Mouse (Mus musculus): ENCODE results near the gene Zfp524.
A peak's percentile ranks its signal among the peaks of the same experiment; 100 is the strongest.
"Not testable (repeated sequence)": the region's sequence is repeated elsewhere in the genome, so short reads cannot be mapped to it uniquely, and the experiment has no call there.

The Zfp524 gene

DNA sequence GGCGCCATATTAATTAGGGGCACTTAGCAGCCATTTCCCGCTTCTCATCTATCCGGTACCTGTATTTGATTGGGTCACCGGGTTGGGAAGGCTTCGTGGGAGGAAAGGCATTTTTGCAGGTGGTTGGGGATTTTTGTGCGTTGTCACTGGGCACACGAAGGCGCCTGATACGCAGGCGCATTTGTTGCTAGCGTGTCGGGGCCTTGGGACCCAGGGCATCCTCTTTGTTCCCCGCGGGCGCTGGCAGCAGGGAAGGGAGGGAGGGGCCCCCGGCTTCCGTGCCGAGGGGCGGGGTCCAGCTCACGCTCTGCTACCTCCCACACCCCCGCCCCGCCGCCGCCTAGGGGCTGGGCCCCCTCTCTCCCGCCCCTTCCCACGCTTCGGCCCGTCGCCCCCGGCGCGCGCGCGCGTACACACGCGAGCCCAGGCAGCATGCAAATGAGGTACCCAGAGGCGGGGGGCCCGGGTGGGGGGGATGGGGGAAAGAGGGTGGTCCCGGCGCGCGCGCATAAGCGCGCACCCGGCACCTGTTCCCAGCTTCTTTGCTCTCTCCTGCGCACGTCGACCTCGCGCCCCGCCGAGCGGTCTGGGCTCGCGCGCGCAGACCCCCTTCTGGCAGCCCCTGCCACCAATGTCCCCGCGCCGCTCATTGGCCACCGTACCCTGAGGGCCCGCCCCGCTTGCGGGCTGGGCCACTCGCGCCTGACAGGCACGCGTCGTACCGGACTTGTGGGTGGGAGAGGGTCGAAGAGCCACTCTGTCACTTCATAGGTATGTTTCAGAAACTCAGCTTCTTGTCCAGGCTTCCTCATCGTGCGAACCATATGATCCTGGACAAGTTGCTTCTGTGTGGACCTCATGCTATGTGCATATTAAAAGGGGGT lies 1.1 kb downstream of the Zfp524 start, which contains the start of gene Gm44973:
TSS of gene Gm44973 (plus strand) at position 379 of the 884 bp plus-strand sequence.
- peak; percentile 56 to 81 for DNase-seq (ENCODE audit: low read depth in 1 of 2, low spot score in 2 of 2)

DNA sequence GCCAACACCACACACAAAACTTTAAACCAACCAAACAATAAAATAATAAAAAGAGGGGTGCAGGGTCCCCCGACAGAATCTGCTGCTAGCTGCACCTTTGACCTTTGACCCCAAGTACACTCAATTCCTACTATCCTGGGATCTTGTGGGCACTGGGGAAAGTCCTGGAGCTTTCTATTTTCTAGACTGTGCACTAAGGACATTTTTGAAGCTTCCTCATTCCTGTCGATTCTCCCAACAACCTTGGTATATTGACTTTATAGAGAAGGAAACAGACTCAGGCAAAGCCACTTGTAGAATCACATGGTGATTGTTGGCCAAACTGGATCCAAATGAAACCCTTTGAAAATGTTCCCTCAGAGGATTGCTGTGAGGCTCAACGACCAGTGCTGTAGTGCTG lies 1.8 kb downstream of the Zfp524 start:
- no peak for DNase-seq (ENCODE audit: low read depth in 1 of 2, low spot score in 2 of 2)

DNA sequence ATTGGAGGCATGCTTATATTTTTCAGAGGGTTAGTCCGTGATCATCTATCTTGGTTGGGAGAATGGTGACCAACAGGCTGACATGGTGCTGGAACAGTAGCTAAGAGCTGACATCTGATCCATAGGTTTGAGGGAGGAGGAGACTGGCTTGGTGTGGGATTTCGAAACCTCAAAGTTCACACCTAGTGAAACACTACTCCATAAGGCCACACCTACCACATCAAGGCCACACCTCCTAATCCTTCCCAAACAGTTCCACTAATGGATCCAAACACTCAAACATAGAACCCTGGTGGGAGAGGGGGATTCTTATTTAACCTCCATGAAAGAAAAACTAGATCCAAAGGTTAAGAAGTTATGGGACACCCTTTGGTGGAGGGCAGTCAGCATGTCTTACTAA lies 2.7 kb downstream of the Zfp524 start:
- no peak for DNase-seq (ENCODE audit: low read depth in 1 of 2, low spot score in 2 of 2)

DNA sequence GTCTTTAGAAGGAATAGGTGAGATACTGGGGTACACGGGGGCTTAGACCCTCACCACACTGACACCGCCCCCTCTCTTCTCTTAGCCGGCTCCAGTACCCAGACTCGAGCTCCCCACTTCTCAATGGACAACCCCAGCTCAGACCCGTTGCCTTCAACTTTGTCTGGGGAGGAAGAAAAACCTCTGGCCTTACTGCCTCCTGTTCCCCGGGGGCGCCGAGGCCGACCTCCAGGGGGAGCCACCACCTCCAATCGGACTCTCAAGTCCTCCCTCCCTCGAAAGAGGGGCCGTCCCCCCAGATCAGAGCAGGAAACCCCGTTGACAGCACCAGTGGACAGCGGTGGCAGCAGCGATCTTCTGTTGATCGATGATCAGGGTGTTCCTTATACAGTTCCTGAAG lies 3.1 kb downstream of the Zfp524 start:
- no peak for DNase-seq (ENCODE audit: low read depth in 1 of 2, low spot score in 2 of 2)

DNA sequence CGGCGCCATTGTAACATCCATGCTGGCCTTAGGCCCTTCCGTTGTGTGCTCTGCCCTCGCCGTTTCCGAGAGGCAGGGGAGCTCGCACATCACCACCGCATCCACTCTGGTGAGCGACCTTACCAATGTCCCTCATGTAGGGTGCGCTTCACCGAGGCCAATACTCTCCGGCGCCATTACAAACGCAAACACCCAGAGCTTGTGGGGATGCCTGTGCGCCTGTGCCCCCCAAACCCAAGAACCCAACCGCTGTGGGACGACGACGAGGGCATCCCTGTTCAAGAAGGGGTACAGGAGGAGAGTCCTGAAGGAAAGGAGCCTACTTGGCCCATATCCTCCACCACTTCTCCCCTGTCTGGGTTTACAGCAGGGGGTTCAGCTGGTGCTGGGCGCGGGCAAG lies 3.7 kb downstream of the Zfp524 start:
- no peak for DNase-seq (ENCODE audit: low read depth in 1 of 2, low spot score in 2 of 2)

DNA sequence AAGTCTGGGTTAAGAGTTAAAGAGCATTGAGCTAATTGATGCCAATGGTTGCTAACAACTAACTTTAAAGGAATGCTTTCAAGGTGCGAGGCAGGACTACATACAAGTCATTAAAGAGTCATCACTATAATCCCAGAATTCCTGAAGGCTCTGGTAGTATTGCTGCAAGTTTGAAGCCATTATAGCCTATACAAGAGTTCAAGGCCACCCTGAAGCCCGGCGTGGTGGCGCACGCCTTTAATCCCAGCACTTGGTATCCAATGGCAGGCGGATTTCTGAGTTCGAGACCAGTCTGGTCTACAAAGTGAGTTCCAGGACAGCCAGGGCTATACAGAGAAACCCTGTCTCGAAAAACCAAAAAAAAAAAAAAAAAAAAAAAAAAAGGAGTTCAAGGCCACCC lies 5.4 kb downstream of the Zfp524 start:
- not testable (repeated sequence) for DNase-seq (ENCODE audit: low read depth in 1 of 2, low spot score in 2 of 2)

DNA sequence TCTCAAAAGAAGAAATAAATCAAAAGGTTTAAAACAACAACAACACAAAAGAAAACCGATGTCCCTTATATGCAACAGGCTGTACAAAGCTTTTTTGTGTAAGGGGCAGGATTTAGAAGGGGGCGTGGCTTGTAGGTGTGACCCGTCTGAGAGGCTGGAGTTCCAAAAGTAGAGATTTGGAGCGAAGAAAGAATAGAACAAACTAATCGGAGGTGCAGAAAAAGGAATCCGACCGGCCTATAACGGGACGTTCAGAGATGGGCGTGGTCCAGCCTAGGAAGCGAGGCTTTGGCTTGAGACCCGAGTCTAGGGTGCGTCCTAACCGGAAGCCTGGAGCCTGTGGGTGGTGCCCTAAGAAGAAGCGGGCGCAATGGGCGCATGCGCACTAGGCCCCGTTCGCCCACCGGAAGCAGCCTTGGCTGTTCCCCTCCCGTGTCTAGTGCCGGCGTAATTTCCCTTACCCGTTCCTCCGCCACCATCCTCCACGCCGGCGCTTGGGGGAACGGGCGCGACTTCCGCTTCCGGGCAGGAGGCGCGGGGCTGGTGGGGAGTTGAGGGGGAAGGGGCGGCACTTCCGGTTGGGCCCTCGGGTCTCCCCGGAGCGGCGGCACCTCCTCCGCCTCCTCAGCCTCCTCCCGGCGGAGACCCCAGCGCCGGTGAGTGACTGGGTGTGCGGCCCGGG lies 5.9 kb downstream of the Zfp524 start, which contains the start of the genes Zfp865 and Ccdc106:
TSS of gene Zfp865 (plus strand) at position 377 of the 682 bp plus-strand sequence.
TSS of gene Ccdc106 (plus strand) at position 554 of the 682 bp plus-strand sequence.
- peak; percentile 97 to 99 for DNase-seq (ENCODE audit: low read depth in 1 of 2, low spot score in 2 of 2)

DNA sequence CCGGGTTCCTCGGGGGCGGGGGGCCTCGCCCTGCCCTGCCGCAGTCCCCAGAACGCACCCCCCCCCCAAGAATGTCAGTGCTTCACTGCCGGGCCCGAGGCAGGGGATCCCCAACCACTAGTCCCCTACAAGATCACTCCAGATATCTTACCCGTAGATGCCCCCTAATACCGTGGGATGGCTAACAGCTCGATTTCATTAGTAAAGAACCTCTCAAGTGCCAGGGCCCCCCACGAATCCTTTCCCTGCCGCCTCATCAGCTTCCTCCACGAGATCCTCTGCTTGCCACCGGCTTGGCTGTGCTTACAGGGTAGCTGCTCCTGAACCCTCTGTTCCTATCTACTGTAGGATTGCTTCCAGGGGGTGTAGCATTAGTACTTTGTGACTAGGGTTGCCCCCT lies 6.5 kb downstream of the Zfp524 start:
- peak in 1 of 2 experiments; percentile 10 for DNase-seq (ENCODE audit: low read depth in 1 of 2, low spot score in 2 of 2)

DNA sequence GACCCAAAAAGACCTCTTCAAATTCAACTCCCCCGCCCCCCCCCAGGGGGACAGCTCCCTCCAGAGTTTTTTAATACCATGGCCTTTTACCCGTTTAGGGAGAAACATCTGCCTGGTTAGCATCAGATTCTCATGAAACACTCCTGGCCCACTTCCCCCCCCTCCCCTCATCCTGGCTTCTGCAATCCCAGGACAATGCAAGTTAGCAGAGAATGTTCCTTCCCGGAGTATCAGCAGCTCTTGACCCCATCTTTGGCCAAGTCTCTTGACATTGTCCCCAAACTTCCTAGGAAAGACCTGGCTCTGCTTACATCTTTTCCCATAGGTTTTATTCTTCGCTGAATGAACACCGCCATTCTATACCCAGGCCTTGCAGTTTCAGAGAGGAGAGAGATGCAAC lies 7.0 kb downstream of the Zfp524 start:
- no peak for DNase-seq (ENCODE audit: low read depth in 1 of 2, low spot score in 2 of 2)

DNA sequence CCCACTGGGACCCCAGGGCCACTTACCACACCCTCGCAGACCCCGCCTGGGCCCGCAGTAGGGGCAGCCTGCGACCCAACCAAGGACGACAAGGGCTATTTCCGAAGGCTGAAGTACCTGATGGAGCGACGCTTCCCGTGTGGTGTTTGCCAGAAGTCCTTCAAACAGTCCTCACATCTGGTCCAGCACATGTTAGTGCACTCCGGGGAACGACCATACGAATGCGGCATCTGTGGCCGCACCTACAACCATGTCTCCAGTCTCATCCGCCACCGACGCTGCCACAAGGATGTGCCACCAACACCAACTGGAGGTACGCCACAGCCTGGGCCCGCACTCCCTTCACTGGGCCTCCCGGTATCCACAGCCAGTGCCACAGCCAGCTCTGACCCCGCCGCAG lies 15.3 kb downstream of the Zfp524 start:
- DNase-seq (ENCODE audit: low read depth in 1 of 2, low spot score in 2 of 2), result no peak

DNA sequence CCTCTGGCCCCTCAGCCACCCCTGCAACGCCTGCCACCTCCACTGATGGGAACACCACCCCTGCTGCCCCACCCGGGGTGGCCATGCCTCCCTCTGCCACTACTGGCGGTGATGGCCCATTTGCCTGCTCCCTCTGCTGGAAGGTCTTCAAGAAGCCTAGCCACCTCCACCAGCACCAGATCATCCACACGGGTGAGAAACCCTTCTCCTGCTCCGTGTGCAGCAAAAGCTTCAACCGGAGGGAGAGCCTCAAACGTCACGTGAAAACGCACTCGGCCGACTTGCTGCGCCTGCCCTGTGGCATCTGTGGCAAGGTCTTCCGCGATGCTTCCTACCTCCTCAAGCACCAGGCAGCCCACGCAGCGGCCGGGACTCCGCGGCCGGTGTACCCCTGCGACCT lies 15.7 kb downstream of the Zfp524 start:
- DNase-seq (ENCODE audit: low read depth in 1 of 2, low spot score in 2 of 2), result no peak

DNA sequence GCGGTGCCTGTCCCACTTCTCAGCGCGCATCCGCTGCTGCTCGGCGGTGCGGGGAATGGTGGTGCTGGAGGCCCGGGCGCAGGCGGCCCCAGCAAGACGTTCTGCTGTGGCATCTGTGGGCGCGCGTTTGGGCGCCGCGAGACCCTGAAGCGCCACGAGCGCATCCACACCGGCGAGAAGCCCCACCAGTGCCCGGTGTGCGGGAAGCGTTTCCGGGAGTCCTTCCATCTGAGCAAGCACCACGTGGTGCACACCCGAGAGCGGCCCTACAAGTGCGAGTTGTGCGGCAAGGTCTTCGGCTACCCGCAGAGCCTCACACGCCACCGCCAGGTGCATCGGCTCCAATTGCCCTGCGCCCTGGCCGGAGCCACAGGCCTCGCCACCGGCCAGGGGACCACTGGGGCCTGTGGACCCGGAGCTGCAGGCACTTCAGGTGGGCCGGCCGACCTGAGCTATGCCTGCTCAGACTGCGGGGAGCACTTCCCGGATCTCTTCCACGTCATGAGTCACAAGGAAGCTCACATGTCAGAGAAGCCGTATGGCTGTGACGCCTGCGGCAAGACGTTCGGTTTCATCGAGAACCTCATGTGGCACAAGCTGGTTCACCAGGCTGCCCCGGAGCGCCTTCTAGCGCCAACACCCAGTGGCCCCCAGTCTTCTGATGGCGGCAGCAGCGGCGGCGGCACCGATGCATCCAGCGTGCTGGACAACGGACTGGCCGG lies 16.5 kb downstream of the Zfp524 start:
- DNase-seq (ENCODE audit: low read depth in 1 of 2, low spot score in 2 of 2), result no peak

DNA sequence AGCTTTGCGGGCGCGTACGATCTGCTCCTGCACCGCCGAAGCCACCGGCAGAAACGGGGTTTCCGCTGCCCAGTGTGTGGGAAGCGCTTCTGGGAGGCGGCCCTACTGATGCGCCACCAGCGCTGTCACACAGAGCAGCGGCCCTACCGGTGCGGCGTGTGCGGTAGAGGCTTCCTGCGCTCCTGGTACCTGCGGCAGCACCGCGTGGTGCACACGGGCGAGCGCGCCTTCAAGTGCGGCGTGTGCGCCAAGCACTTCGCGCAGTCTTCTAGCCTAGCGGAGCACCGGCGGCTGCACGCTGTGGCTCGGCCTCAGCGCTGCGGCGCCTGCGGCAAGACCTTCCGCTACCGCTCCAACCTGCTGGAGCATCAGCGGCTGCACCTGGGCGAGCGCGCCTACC lies 17.3 kb downstream of the Zfp524 start:
- no peak for DNase-seq (ENCODE audit: low read depth in 1 of 2, low spot score in 2 of 2)

DNA sequence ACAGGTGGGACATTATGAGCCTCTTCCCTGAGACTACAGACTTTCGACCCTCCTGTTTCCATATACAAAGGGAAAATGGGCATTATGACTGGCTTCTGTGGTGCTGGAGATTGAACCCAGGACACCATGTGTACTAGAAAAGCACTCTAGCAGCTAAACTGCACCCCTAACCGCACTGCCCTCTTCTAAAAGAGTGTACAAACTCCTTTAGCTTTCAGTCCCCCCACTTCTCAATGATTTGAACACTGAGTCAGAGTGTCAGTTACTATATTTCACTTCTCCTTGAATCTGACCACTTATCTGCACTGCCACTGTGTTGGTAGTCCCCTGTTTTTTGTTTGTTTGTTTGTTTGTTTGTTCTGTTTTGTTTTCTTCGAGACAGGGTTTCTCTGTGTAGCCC lies 19.6 kb downstream of the Zfp524 start, which contains the start of gene 4632433K11Rik:
TSS of gene 4632433K11Rik (plus strand) at position 301 of the 400 bp plus-strand sequence.
- DNase-seq (ENCODE audit: low read depth in 1 of 2, low spot score in 2 of 2), result no peak

DNA sequence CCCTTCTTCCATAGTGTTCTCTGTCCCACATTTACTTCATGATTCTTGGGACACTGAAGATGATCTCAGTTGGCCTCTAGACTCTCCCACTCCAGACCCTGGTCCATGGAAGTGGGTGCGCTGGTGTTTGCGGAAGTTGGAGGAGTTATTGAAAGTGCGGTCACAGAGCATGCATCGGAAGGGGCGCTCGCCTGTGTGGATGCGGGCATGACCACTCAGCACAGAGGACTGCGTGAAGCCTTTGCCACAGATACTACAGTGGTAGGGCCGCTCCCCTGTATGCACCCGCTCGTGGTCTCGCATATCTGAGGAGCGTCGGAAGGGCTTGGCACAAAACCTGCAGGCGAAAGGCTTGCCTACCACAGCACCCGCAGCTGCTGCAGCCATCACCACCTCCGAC lies 21.4 kb downstream of the Zfp524 start:
- DNase-seq (ENCODE audit: low read depth in 1 of 2, low spot score in 2 of 2), result no peak

DNA sequence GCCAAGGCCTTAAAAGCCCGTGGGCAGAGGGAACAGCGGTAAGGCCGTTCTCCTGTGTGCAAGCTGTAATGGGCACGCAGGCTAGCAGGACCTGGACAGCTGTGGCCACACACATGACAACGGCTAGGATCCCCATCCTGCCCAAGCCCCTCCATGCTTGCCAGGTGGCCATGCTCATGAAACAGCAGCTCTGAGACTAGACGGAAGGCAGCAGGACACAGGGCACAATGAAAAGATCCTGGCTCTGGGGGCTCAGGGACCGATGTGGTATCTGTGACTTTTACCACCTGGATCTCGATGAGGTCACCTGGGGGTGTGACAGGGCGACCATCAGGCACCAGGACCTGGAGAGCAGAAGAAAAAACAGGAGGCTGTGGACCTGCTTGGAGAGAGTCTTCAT lies 21.9 kb downstream of the Zfp524 start:
- no peak for DNase-seq (ENCODE audit: low read depth in 1 of 2, low spot score in 2 of 2)

DNA sequence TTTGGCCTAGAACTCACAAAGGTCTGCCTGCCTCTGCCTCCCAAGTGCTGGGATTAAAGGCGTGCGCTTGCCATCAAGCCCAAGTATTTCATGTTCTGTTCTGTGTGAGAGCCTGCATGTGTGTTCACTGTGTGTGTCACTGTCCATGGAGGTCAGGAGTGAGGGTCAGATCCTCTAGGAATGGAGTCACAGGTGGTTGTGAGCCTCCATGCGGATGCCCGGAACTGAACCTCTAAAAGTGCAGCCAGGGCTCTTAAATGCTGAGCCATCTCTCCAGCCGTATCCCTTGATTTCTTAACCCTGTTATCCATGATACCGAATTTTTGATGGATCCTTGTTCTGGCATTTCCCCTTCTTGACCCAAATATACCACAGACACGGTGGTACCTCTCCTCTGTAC lies 22.8 kb downstream of the Zfp524 start:
- DNase-seq (ENCODE audit: low read depth in 1 of 2, low spot score in 2 of 2), result no peak

DNA sequence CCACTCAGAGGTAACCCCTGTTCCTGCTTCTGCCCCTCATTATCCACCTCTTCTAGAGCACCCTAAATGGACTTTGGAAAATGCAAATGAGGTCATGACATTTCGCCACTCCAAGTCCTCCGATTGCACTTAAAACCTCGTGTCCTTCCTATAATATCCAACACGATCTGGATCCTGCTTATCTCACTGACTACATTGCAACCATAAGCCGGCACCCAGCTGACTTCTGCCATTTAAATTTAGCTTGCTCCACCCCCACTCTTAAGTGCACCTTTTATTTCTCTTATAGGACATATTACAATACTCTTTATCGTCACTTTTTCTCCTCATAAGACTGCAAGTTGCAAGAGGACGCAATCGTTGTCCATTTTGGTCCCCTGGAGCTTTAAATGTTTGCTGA lies 23.3 kb downstream of the Zfp524 start:
- DNase-seq (ENCODE audit: low read depth in 1 of 2, low spot score in 2 of 2), result no peak

DNA sequence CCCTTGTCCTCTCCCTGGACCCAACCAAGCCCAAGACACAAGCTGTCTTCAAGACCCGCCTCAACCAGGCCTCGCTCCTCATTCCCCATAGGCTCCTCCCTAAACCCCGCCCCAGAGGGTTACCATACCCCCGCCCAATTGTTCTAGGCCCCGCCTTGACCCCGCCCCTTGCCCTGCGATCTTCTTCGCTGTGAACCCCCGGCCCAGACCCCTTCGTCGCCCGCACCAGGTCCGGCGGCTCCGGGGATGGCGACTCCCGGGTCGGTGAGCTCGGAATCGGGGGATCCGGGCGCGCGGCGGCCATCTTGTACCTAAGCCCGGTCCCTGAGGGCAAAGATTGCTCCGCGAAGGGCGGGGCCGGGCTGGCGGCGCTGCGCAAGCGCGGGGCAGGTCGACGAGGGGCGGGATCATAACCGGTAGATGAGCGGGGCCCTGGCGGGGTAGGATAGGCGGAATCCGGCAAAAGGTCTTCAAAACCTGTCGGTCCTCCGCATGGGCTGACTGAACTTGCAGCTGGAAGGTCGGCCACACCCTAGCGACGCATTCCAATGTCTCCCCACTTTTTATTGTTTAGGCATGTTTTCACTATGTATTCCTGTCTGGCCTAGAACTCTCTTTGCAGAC lies 24.0 kb downstream of the Zfp524 start, which contains the start of gene Zfp784:
TSS of gene Zfp784 (minus strand) at position 338 of the 624 bp plus-strand sequence.
- peak; percentile 76 to 91 for DNase-seq (ENCODE audit: low read depth in 1 of 2, low spot score in 2 of 2)

DNA sequence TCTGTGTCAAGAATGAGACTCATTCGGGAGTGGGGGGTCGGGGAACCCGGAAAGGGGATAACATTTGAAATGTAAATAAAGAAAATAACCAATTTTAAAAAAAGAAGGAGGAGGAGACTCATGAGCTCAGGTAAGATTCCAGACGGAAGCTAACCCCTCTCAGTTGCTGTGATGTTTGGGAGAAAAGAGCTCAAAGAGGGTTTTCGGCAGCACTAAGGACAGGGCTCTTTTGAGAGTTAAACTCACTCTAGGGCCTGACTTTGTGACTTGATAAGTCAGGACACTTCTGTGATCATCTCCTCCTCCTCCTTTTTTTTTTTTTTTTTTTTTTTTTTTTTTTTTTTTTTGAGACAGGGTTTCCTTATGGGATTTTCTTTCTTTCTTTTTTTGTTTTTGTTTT lies 24.7 kb downstream of the Zfp524 start:
- no peak for DNase-seq (ENCODE audit: low read depth in 1 of 2, low spot score in 2 of 2)

DNA sequence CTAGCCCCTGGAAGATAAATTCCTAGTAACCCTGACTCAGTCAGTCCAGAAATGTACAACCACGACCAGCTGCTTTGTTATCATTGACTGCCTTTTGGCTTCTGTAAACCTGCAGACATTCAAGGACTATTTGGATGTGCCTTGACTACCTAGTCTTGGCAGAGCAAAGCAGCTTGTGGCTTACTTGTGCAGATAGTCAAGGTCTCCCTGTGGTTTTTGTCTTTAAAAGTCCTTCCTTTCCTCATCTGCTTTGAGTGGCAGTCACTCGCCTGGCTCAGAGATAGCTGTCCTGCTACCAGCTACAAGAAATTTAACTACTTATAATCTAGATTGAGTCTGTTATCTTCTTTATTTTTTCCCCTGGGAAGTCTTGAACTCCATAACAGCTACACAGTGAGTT lies 30.8 kb downstream of the Zfp524 start:
- DNase-seq (ENCODE audit: low read depth in 1 of 2, low spot score in 2 of 2), result no peak

All from monocyte, adult 2 months (primary cell).